Mouse (Mus musculus) intestine, embryonic 15.5 days (tissue): Measurements from ENCODE around the gene Olfr922. TPM values are rescaled to one million over a fixed set of nuclear protein-coding genes. Genes with fewer than 3 reads are reported as not detected.

Experiments used
- ATAC-seq: fragments of 200-750 bp; cut with Nextera tagmentation; 2 replicates; pipeline ENCODE4 v1.8.0; 2017; ENCODE audit warnings: moderate TSS enrichment, moderate library complexity
- H3K27ac ChIP-seq: fragments of 300-500 bp; sonication (generic); 2 replicates; pipeline ENCODE4 v1.5.1; 2015; ENCODE audit warnings: mild to moderate bottlenecking, inconsistent platforms
- H3K27me3 ChIP-seq: fragments of 300-500 bp; sonication (generic); replicated peaks from 2 replicates; pipeline ENCODE4 v1.6.1; 2015; ENCODE audit warnings: inconsistent platforms
- H3K36me3 ChIP-seq: fragments of 300-500 bp; sonication (generic); 2 replicates; pipeline ENCODE4 v1.6.1; 2015; ENCODE audit warnings: inconsistent platforms
- H3K4me1 ChIP-seq: fragments of 300-500 bp; sonication (generic); replicated peaks from 2 replicates; pipeline ENCODE4 v1.6.1; 2015; ENCODE audit warnings: inconsistent platforms
- H3K4me2 ChIP-seq: fragments of 300-500 bp; sonication (generic); replicated peaks from 2 replicates; pipeline ENCODE4 v1.6.1; 2015; ENCODE audit warnings: mild to moderate bottlenecking, inconsistent platforms
- H3K4me3 ChIP-seq: fragments of 300-500 bp; sonication (generic); replicated peaks from 2 replicates; pipeline ENCODE4 v1.5.1; 2015; ENCODE audit warnings: inconsistent platforms
- H3K9ac ChIP-seq: fragments of 300-500 bp; sonication (generic); 2 replicates; pipeline ENCODE4 v1.6.1; 2015; ENCODE audit warnings: inconsistent platforms
- H3K9me3 ChIP-seq: fragments of 300-500 bp; sonication (generic); 2 replicates; pipeline ENCODE4 v1.6.1; 2016; ENCODE audit warnings: inconsistent platforms
- WGBS: fragments of 180-500 bp; shearing (Covaris S2); methylation state at CpG from one replicate; pipeline ENCODE4 v1.1.7; 2015; 5-methylcytosine and 5-hydroxymethylcytosine counted together
- polyA plus RNA-seq: library from polyadenylated mRNA; unstranded; fragments of >200 nt; fragmentation: Nextera tagmentation; extraction: Ambion mirVana; gene quantifications from 2 replicates; pipeline ENCODE4 v1.2.1, GENCODE M21; 2015

Olfr922 gene
- not detected in 2 replicates for polyA plus RNA-seq

DNA sequence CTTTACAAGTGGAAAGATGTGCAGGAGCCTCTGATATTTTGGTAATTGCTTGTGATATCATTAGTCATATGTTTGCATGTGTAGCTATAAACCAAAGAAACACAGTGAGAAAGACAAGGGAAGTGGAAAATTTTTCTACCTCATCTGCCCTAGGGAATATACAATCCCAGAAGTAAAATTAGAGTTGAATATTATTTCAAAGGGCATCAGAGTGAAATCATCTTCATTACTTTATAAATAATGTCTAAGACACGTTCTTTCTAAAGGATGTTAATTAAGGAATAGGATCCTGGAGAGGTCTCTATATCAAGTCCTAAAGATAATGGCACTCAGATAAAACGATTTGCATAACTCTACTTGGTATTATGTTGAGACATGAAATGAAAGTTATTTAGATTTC is at the start of gene Olfr922:
Gene Olfr922, plus strand, starts transcription at position 301 of the 400 bp plus-strand sequence.
- no peaks in the 10 kb centered on the region for H3K27me3 ChIP-seq
- H3K4me1 ChIP-seq, result no peaks in the 10 kb centered on the region
- no peaks in the 10 kb centered on the region for H3K36me3 ChIP-seq
- H3K4me3 ChIP-seq, result no peak within 1 kb of the TSS
- H3K9ac ChIP-seq, result no peak within 1 kb of the TSS
- no peaks in the 10 kb centered on the region for H3K9me3 ChIP-seq
- no peak within 1 kb of the TSS for H3K4me2 ChIP-seq
- ATAC-seq, result no peak
- WGBS, result 75% methylated on average over 2 of the region's 2 CpGs
- no peak within 1 kb of the TSS for H3K27ac ChIP-seq

DNA sequence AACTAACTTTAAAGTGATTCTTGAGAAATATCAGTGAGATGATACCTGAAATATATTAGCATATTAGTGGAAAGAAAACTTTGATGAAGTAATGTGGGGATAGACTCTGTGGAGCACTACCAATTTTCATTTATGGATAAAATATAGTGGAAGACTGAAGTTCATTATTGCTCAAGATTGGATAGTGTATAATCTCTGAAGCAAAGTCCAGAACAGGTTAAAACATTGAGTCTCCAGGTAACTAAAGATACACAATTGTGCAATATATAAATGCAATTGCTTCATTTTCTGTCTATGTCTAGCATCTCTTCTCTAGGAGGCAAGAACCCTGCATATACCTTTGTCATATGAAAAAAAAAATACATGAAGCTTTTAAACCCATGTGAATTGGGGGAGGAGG is 41.6 kb upstream of the Olfr922 start, which contains the start of gene Olfr921:
Gene Olfr921, plus strand, starts transcription at position 301 of the 400 bp plus-strand sequence.
- ATAC-seq, result no peak
- no peak within 1 kb of the TSS for H3K9ac ChIP-seq
- H3K4me3 ChIP-seq, result no peak within 1 kb of the TSS
- H3K4me1 ChIP-seq, result no peaks in the 10 kb centered on the region
- H3K27me3 ChIP-seq, result no peaks in the 10 kb centered on the region
- no peaks in the 10 kb centered on the region for H3K9me3 ChIP-seq
- no peak within 1 kb of the TSS for H3K27ac ChIP-seq
- H3K4me2 ChIP-seq, result no peak within 1 kb of the TSS
- H3K36me3 ChIP-seq, result no peaks in the 10 kb centered on the region

DNA sequence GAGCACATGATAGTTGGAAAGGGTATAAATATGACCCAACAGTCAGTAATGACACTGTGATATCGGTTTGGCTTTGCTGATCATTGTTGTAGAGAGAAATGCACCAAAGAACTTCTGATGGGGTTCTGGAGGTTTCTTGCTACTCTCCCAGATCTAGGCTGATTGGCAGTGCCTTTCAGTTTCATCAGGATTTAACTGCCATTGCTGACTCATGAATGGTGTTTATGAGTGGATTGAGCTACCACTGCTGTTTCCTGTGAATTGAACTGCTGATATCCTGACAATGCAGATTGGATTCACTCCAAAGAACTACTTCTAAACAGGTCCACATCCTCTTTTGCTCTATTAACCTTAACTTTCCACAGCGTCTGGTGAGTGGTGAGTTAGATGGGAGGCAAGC is 21.7 kb upstream of the Olfr922 start:
- WGBS, result 85% methylated on average over 2 of the region's 2 CpGs
- no peaks in the 10 kb centered on the region for H3K9me3 ChIP-seq
- H3K27ac ChIP-seq, result no peak overlapping the region
- H3K4me3 ChIP-seq, result no peak overlapping the region
- no peak overlapping the region for H3K4me2 ChIP-seq
- no peaks in the 10 kb centered on the region for H3K36me3 ChIP-seq
- H3K9ac ChIP-seq, result no peak overlapping the region
- H3K27me3 ChIP-seq, result no peaks in the 10 kb centered on the region
- ATAC-seq, result no peak
- H3K4me1 ChIP-seq, result no peaks in the 10 kb centered on the region

DNA sequence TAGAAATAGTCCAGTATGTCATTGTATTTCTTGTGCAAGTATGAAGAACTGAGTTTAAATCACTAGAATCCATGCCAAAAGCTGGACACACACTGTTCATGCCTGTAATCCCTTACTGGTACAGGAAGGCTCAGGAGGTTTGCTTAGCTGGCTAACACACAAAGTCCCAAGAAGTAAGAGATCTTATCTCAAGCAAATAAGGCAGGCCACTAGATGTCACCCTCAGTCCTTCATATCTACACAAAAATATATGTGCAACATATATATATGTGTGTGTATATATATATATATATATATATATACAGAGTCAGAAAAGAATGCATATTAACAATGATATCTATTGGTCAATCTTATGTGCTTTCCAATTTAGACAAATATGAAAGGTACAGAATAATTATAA is 8.7 kb upstream of the Olfr922 start:
- ATAC-seq, result no peak
- no peaks in the 10 kb centered on the region for H3K9me3 ChIP-seq
- no peak overlapping the region for H3K9ac ChIP-seq
- H3K27me3 ChIP-seq, result no peaks in the 10 kb centered on the region
- no peak overlapping the region for H3K4me2 ChIP-seq
- no peak overlapping the region for H3K4me3 ChIP-seq
- H3K36me3 ChIP-seq, result no peaks in the 10 kb centered on the region
- no peaks in the 10 kb centered on the region for H3K4me1 ChIP-seq
- H3K27ac ChIP-seq, result no peak overlapping the region

DNA sequence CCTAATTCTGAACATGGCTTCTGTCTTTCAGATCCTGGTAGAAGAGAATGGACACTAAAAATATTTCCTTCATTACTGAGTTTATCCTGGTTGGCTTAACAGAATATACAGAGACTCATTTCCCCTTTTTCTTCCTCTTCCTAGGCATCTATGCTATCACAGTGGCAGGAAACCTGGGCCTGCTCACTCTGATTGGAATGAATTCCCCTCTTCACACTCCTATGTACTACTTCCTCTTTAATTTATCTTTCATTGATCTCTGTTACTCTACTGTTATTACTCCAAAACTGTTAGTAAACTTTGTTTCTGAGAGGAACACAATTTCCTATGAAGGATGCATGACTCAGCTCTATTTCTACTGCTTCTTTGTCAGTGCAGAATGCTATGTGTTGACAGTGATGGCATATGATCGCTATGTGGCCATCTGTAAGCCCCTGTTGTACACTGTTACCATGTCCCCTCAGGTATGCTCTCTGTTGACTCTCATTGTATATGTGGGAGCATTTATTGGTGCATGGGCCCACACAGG is 1.1 kb downstream of the Olfr922 start:
- no peak overlapping the region for H3K9ac ChIP-seq
- H3K27me3 ChIP-seq, result no peaks in the 10 kb centered on the region
- no peak overlapping the region for H3K4me3 ChIP-seq
- H3K27ac ChIP-seq, result no peak overlapping the region
- H3K36me3 ChIP-seq, result no peaks in the 10 kb centered on the region
- no peak overlapping the region for H3K4me2 ChIP-seq
- H3K4me1 ChIP-seq, result no peaks in the 10 kb centered on the region
- 82% methylated on average over 1 of the region's 1 CpGs for WGBS
- ATAC-seq, result no peak
- H3K9me3 ChIP-seq, result no peaks in the 10 kb centered on the region

DNA sequence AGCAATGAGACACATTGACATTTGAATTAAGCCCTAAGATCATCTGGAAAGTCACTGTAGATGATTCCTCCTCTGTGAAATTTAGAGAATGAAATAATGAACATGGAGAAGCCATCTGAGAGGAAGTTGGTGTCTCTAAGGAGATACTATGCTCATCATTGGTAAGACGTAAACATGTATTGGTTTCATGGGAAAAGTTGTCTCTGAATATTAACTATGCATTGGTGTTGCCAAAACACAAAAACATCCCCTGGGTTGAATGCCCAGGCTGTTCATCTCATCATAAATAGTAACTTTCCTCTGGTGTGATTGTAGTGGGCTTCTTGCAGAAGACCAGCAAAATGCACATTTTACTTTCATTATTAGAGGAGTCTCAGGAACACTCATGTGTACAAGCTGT is 11.8 kb downstream of the Olfr922 start, which contains the start of gene Olfr923:
Gene Olfr923, plus strand, starts transcription at position 301 of the 400 bp plus-strand sequence.
- no peak within 1 kb of the TSS for H3K4me2 ChIP-seq
- H3K4me3 ChIP-seq, result no peak within 1 kb of the TSS
- WGBS, result 91% methylated on average over 1 of the region's 1 CpGs
- H3K27me3 ChIP-seq, result no peaks in the 10 kb centered on the region
- no peak for ATAC-seq
- H3K36me3 ChIP-seq, result no peaks in the 10 kb centered on the region
- H3K4me1 ChIP-seq, result no peaks in the 10 kb centered on the region
- H3K9me3 ChIP-seq, result no peaks in the 10 kb centered on the region
- H3K9ac ChIP-seq, result no peak within 1 kb of the TSS
- no peak within 1 kb of the TSS for H3K27ac ChIP-seq

DNA sequence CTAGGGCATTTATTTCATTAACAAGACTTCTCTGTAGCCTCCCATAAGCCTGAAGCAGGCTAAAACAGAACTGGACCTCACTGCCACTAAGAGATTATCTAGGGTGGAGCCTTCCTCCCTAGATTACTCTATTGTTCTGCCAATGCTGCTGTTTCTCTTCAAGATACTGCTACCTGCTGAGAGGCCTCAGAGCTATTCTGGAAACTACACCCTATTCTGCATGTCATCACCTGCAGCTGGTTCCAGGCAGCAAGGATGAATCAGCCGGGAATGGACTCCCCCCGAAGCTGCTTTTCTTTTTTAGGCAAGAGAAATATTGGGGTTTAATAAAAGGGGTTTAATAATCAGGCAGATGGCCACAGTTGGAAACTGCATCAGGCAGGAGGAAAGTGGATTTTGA is 18.6 kb downstream of the Olfr922 start:
- H3K4me1 ChIP-seq, result no peaks in the 10 kb centered on the region
- H3K4me3 ChIP-seq, result no peak overlapping the region
- no peaks in the 10 kb centered on the region for H3K9me3 ChIP-seq
- 85% methylated on average over 2 of the region's 2 CpGs for WGBS
- no peak overlapping the region for H3K27ac ChIP-seq
- H3K4me2 ChIP-seq, result no peak overlapping the region
- H3K27me3 ChIP-seq, result no peaks in the 10 kb centered on the region
- H3K36me3 ChIP-seq, result no peaks in the 10 kb centered on the region
- no peak for ATAC-seq
- no peak overlapping the region for H3K9ac ChIP-seq

DNA sequence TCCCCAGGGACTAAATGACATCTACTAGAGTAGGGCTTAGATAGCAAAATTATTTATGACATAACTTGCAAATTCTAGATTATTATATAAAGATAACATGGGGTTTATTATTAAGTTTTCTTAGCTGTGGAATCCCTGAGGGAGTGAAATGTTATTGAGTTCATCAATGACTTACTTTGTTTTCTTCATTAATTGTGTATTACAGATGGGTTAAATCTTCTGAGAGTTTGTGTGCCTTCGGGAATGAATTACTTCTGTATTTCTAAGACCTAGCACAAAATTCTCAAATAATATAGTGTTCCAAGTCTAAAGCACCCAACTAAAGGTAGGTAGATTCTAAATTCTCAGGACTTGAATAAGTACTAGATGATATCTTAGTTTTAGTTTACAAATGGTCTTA is 29.7 kb downstream of the Olfr922 start, which contains the start of gene Olfr924:
Gene Olfr924, plus strand, starts transcription at position 301 of the 400 bp plus-strand sequence.
- H3K4me2 ChIP-seq, result no peak within 1 kb of the TSS
- no peak within 1 kb of the TSS for H3K4me3 ChIP-seq
- H3K9me3 ChIP-seq, result no peaks in the 10 kb centered on the region
- WGBS, result 77% methylated on average over 1 of the region's 1 CpGs
- no peak for ATAC-seq
- no peak within 1 kb of the TSS for H3K9ac ChIP-seq
- H3K36me3 ChIP-seq, result no peaks in the 10 kb centered on the region
- H3K27me3 ChIP-seq, result no peaks in the 10 kb centered on the region
- H3K4me1 ChIP-seq, result no peaks in the 10 kb centered on the region
- H3K27ac ChIP-seq, result no peak within 1 kb of the TSS

DNA sequence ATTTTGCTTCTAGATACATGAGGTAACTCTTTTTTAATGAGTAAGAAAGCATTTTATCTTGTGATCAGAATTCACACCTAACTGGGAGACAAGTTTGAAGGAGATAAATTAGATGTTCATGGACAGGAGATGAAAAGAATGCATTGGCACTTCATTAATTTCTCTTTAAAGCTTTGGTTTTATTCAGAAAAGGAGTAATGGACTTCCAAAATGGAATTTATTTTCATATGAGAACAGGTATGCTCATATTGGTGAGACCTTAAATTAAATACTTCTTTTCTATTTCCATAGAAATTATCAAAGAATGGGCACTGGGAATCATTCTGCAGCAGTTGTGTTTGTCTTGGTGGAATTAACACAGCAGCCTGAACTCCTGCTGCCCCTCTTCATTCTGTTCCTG is 40.3 kb downstream of the Olfr922 start, which contains the start of gene Olfr26:
Gene Olfr26, plus strand, starts transcription at position 301 of the 400 bp plus-strand sequence.
- ATAC-seq, result no peak
- Histone ChIP-seq H3K27me3 (no peaks in the 10 kb centered on the region), H3K9ac (no peak within 1 kb of the TSS), H3K9me3 (no peaks in the 10 kb centered on the region), H3K4me3 (no peak within 1 kb of the TSS), H3K36me3 (no peaks in the 10 kb centered on the region), H3K4me2 (no peak within 1 kb of the TSS), H3K27ac (no peak within 1 kb of the TSS), H3K4me1 (no peaks in the 10 kb centered on the region)

Other genes starting within 250 kb of the Olfr922 start
- gene Olfr912, start 234.4 kb upstream of the Olfr922 start, polyA plus RNA-seq, result not detected in 2 replicates
- gene Olfr913, start 221.9 kb upstream of the Olfr922 start, polyA plus RNA-seq, result not detected in 2 replicates
- not detected in 2 replicates for gene Olfr914, start 209.5 kb upstream of the Olfr922 start, polyA plus RNA-seq
- gene Olfr916, start 154.7 kb upstream of the Olfr922 start, polyA plus RNA-seq, result not detected in 2 replicates
- not detected in 2 replicates for gene Olfr917, start 148.8 kb upstream of the Olfr922 start, polyA plus RNA-seq
- not detected in 2 replicates for gene Olfr918, start 140.0 kb upstream of the Olfr922 start, polyA plus RNA-seq
- not detected in 2 replicates for gene Olfr919, start 110.9 kb upstream of the Olfr922 start, polyA plus RNA-seq
- gene Vwa5a, start 96.3 kb upstream of the Olfr922 start, polyA plus RNA-seq, result 14.7 and 15.2 TPM in 2 replicates
- gene Olfr920, start 62.3 kb upstream of the Olfr922 start, polyA plus RNA-seq, result 0.03 TPM in 1 of 2 replicates, not detected in the other
- not detected in 2 replicates for gene Olfr921, start 41.5 kb upstream of the Olfr922 start, polyA plus RNA-seq
- gene Olfr923, start 11.9 kb downstream of the Olfr922 start, polyA plus RNA-seq, result not detected in 2 replicates
- not detected in 2 replicates for gene Olfr924, start 29.8 kb downstream of the Olfr922 start, polyA plus RNA-seq
- not detected in 2 replicates for gene Olfr26, start 40.4 kb downstream of the Olfr922 start, polyA plus RNA-seq
- gene Olfr926, start 62.5 kb downstream of the Olfr922 start, polyA plus RNA-seq, result not detected in 2 replicates
- gene Olfr930, start 115.2 kb downstream of the Olfr922 start, polyA plus RNA-seq, result not detected in 2 replicates
- not detected in 2 replicates for gene Olfr933, start 157.7 kb downstream of the Olfr922 start, polyA plus RNA-seq
- gene Olfr934, start 173.7 kb downstream of the Olfr922 start, polyA plus RNA-seq, result not detected in 2 replicates
- not detected in 2 replicates for gene Olfr935, start 185.1 kb downstream of the Olfr922 start, polyA plus RNA-seq
- not detected in 2 replicates for gene Olfr146, start 208.8 kb downstream of the Olfr922 start, polyA plus RNA-seq